Mouse (Mus musculus): ENCODE data around the gene Gpt2.

Gpt2 gene

GRCm38 (mm10) chr8:85528959-85529358 is 36.6 kb downstream of the Gpt2 start:
- peak; percentile 92 for DNase-seq (ENCODE audit: low spot score)

- DNase-seq (ENCODE audit: low spot score): no peak
These were observed 38.3 kb downstream of the Gpt2 start for GRCm38 (mm10) chr8:85530717-85531116.

- DNase-seq (ENCODE audit: low spot score): no peak
These were observed 39.1 kb downstream of the Gpt2 start for GRCm38 (mm10) chr8:85531471-85531870.

DNA sequence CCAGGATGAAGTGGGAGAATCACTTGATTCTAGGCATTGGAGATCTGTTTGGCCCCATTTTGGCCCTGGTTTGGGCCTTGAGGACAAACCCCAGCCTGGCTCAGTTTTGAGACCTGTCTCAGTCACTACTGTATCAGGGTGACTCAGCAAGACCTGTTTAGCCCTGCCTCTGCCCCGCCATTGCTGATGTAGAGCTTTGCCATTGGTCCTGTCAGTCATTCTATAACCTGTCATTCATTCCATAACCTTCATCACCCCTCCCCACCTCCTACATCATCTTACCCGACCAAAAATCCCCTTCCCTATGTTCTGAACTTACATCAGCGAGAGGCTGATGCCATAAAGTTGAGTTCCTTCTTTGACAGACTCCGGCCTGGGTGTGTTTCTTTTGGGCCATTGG is 40.5 kb downstream of the Gpt2 start:
- DNase-seq (ENCODE audit: low spot score): no peak

- no peak for DNase-seq (ENCODE audit: low spot score)
These were observed 41.1 kb downstream of the Gpt2 start for GRCm38 (mm10) chr8:85533434-85533833.

DNA sequence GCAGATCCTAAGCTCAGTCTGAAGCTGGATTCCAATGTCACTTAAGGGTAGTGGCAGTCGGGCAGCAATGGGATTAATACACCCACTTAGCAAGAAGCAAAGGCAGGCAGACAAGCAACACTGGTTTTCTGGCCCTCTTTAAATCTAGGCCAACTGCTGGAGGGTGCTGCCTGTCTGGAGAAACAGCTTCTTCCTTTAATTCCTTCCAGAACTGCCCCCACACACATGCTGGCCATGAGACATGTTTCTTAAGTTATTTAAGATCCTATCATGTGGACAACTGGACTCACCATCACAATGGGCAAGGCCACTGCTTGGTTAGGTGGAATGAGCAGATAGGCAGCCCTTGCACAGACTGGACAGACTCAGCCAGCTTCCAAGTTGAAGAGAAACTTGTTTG is 41.8 kb downstream of the Gpt2 start:
- no peak for DNase-seq (ENCODE audit: low spot score)

GRCm38 (mm10) chr8:85536332-85536731 is 44.0 kb downstream of the Gpt2 start:
- DNase-seq (ENCODE audit: low spot score): no peak

- DNase-seq (ENCODE audit: low spot score): no peak
These were observed 59.6 kb downstream of the Gpt2 start for GRCm38 (mm10) chr8:85551934-85552333.

- peak; percentile 76 for DNase-seq (ENCODE audit: low spot score)
These were observed 62.2 kb downstream of the Gpt2 start for GRCm38 (mm10) chr8:85554391-85555180.

GRCm38 (mm10) chr8:85555181-85556145 is 63.1 kb downstream of the Gpt2 start, which contains the start of gene Dnaja2:
Dnaja2 (minus strand) TSS chr8:85555344.
- peak; percentile 85 for DNase-seq (ENCODE audit: low spot score)

GRCm38 (mm10) chr8:85556986-85557600 is 64.7 kb downstream of the Gpt2 start:
- peak; percentile 31 for DNase-seq (ENCODE audit: low spot score)

DNA sequence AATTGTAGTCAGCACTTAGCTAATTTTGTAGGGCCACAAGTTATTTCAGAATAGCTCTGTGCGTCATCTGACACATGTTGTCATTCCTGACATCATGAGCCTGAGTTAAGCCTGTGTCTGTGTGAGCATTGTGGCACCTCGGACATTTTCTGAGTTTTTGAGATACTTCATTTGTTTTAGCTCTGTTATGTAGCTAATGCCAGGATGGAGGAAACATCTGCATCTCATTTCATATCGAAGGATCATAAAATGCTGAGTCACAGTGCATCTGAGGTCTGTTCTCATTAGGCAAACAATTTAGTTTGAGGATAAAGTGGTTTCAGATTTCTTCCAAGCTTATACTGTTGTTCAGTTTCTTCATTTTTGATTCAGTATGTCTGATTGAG is 65.2 kb downstream of the Gpt2 start:
- peak; percentile 69 for DNase-seq (ENCODE audit: low spot score)

DNA sequence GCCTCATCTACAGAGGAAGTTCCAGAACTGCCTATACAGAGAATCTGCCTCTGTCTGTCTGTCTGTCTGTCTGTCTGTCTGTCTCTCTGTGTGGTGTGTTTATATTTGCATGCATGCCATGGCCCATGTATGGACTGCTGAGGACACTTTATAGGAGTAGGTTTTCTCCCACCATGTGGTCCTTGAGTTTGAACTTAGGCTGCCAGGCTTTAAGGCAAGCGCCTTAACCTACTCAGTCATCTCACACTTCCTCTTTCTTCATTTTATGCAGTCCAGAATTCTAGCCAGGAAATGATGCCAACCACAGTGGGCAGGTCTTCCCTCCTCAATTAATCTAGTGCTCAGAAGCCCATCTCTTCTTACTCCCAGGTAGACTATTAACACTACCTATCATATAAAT is 66.8 kb downstream of the Gpt2 start:
- no peak for DNase-seq (ENCODE audit: low spot score)

DNA sequence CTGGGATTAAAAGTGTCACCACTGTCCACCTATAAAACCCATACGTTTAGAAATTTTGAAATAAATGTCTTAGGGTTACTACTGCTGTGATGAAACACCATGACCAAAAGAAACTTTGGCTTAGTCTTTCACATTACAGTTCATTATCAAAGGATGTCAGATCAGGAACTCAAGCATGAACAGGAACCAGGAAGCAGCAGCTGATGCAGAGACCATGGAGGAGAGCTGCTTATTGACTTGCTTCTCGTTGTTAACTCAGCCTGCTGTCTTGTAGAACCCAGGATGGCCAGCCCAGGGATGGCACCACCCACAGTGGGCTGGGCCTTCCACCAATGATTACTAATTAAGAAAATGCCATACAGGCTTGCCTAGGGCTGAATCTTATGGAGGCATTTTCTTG is 67.6 kb downstream of the Gpt2 start:
- no peak for DNase-seq (ENCODE audit: low spot score)

- no peak for DNase-seq (ENCODE audit: low spot score)
These were observed 71.0 kb downstream of the Gpt2 start for GRCm38 (mm10) chr8:85563336-85563735.

DNA sequence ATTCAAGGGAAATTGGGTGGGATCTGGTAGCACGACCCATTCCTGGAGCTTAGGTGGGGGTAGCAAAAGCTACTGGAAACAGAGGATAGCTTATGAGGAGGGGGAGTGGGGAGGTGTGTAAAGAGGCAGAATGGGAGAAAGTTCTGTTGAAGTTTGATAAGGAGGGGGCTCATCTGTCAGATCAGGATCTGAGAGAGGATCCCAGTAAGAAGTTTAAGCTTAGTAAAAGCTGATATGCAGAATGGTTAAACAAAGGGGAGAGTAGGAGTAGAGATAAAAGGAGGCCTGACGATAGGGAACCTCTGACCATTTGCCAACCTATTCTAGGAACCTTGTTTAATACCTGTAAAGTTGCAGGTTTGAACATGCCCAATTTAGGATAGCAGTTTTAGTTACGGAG is 72.8 kb downstream of the Gpt2 start:
- DNase-seq (ENCODE audit: low spot score): no peak

GRCm38 (mm10) chr8:85567801-85568200 is 75.4 kb downstream of the Gpt2 start:
- no peak for DNase-seq (ENCODE audit: low spot score)

DNA sequence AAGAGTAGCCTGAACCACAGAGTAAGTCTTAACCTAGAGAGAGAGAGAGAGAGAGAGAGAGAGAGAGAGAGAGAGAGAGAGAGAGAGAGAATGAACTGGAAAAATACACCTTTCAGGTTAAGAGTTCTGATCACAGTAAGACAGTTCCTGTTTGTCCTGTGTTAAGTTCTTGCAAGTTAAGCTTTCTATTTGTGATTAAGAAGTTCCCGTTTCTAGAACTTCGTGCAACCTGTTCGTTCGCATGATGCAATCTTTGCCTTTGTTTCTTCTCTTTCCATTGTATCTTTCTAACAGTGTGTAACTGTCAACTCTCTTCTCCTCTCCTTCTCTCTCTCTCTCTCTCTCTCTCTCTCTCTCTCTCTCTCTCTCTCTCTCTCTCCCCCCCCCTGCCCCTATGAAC is 78.1 kb downstream of the Gpt2 start:
- DNase-seq (ENCODE audit: low spot score): no peak

- DNase-seq (ENCODE audit: low spot score): peak; percentile 64
These were observed 81.7 kb downstream of the Gpt2 start for GRCm38 (mm10) chr8:85573972-85574496.

Data from adipocyte (in vitro differentiated cells).